Mouse (Mus musculus): ENCODE data around the gene Olfm3. TPM values are rescaled to one million over a fixed set of nuclear protein-coding genes. Genes with fewer than 3 reads are reported as not detected.

The Olfm3 gene
- polyA plus RNA-seq, 1 experiment, result not detected

- no peaks in the 10 kb centered on the region for H3K4me1 ChIP-seq (ENCODE audit: control insufficient read depth, insufficient read depth, low read length)
- DNase-seq, result no peak
- TF ChIP-seq POLR2A (IDR thresholded peaks at IDR 0.05; ENCODE audit: borderline replicate concordance, extremely low read depth, low read depth, low read length), result no peak
- no peak for TF ChIP-seq CTCF (IDR thresholded peaks at IDR 0.05; ENCODE audit: insufficient read depth, low read length)
- H3K4me3 ChIP-seq (replicated peaks; ENCODE audit: extremely low read depth, low read depth, low read length), result no peak overlapping the region
- 44% methylated on average over 8 of the region's 8 CpGs for WGBS
These were observed 201.1 kb downstream of the Olfm3 start for GRCm38 (mm10) chr3:115104802-115105493.

GRCm38 (mm10) chr3:115145722-115146121 lies 241.8 kb downstream of the Olfm3 start:
- 78% methylated on average over 2 of the region's 2 CpGs for WGBS
- no peak for DNase-seq
- TF ChIP-seq POLR2A (IDR thresholded peaks at IDR 0.05; ENCODE audit: borderline replicate concordance, extremely low read depth, low read depth, low read length), result no peak
- no peak for TF ChIP-seq CTCF (IDR thresholded peaks at IDR 0.05; ENCODE audit: insufficient read depth, low read length)
- no peaks in the 10 kb centered on the region for H3K4me1 ChIP-seq (ENCODE audit: control insufficient read depth, insufficient read depth, low read length)
- no peak overlapping the region for H3K4me3 ChIP-seq (replicated peaks; ENCODE audit: extremely low read depth, low read depth, low read length)

GRCm38 (mm10) chr3:115146244-115146643 lies 242.4 kb downstream of the Olfm3 start:
- 88% methylated on average over 2 of the region's 2 CpGs for WGBS
- Histone ChIP-seq H3K4me3 (replicated peaks; ENCODE audit: extremely low read depth, low read depth, low read length) (no peak overlapping the region), H3K4me1 (ENCODE audit: control insufficient read depth, insufficient read depth, low read length) (no peaks in the 10 kb centered on the region)
- DNase-seq, result no peak
- TF ChIP-seq POLR2A (IDR thresholded peaks at IDR 0.05; ENCODE audit: borderline replicate concordance, extremely low read depth, low read depth, low read length) (no peak), CTCF (IDR thresholded peaks at IDR 0.05; ENCODE audit: insufficient read depth, low read length) (no peak)

GRCm38 (mm10) chr3:115158903-115159473 lies 255.1 kb downstream of the Olfm3 start:
- WGBS, result 67% methylated on average over 3 of the region's 3 CpGs
- no peak overlapping the region for H3K4me3 ChIP-seq (replicated peaks; ENCODE audit: extremely low read depth, low read depth, low read length)
- no peak for TF ChIP-seq CTCF (IDR thresholded peaks at IDR 0.05; ENCODE audit: insufficient read depth, low read length)
- TF ChIP-seq POLR2A (IDR thresholded peaks at IDR 0.05; ENCODE audit: borderline replicate concordance, extremely low read depth, low read depth, low read length), result no peak
- DNase-seq, result no peak
- no peaks in the 10 kb centered on the region for H3K4me1 ChIP-seq (ENCODE audit: control insufficient read depth, insufficient read depth, low read length)

DNA sequence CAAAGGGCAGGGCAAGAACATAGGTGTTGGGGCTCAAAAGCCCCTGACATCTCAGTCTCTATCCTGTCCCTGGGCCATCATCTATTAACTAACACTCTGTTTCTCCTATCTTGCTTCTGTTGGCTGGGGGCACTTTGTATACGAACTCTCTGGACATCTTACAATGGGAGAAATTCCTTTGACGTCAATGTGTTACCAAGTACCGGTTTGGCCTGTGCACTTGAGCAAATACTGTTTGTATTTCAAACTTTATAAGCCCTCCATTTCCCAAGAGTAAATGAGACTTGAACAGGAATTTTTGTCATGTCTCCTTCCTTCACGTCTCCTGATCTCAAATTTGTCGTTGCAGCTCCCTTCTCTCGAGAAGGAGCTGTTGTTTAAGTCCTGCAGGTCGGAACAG lies 270.7 kb downstream of the Olfm3 start:
- TF ChIP-seq POLR2A (IDR thresholded peaks at IDR 0.05; ENCODE audit: borderline replicate concordance, extremely low read depth, low read depth, low read length) (no peak), CTCF (IDR thresholded peaks at IDR 0.05; ENCODE audit: insufficient read depth, low read length) (no peak)
- Histone ChIP-seq H3K4me3 (replicated peaks; ENCODE audit: extremely low read depth, low read depth, low read length) (no peak overlapping the region), H3K4me1 (ENCODE audit: control insufficient read depth, insufficient read depth, low read length) (no peaks in the 10 kb centered on the region)
- no peak for DNase-seq
- WGBS, result 60% methylated on average over 7 of the region's 7 CpGs
